Mouse (Mus musculus): ENCODE data around the gene Socs1. TPM values are rescaled to one million over a fixed set of nuclear protein-coding genes. Genes with fewer than 3 reads are reported as not detected.
A peak's percentile ranks its signal among the peaks of the same experiment; 100 is the strongest.

Gene Socs1
- polyA plus RNA-seq, 1 experiment from 2014 or later = 6.1 TPM

DNA sequence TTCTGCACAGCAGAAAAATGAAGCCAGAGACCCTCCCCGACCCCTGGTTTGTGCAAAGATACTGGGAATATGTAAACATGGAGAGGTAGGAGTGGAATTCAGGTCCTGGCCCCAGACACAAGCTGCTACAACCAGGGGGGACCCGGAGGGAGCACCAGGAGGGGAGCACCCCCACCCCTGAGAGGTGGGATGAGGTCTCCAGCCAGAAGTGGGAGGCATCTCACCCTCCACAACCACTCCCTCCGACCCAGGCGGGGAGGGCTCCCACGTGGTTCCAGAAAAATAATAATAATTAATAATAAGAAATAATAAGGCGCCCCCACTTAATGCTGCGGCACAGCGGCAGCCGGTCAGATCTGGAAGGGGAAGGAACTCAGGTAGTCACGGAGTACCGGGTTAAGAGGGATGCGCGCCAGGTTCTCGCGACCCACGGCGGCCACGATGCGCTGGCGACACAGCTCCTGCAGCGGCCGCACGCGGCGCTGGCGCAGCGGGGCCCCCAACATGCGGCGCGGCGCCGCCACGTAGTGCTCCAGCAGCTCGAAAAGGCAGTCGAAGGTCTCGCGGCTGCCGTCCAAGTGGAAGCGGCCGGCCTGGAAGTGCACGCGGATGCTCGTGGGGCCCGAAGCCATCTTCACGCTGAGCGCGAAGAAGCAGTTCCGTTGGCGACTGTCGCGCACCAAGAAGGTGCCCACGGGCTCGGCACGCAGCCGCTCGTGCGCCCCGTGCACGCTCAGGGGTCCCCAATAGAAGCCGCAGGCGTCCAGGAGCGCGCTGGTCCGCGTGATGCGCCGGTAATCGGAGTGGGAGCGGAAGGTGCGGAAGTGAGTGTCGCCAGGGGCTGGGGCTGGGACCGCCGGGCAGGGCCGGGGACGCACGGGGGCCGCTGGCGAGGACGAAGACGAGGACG, 1.2 kb downstream of the Socs1 start:
- Histone ChIP-seq H3K9ac (ENCODE audit: low read length) (peak overlapping the region; percentile 73), H3K27ac (ENCODE audit: low read depth) (peak overlapping the region; percentile 98; the same call in 1 of the 2 replicates), H3K4me1 (replicated peaks; ENCODE audit: control insufficient read depth, insufficient read depth, low read length) (peaks cover 32% of the 10 kb centered on the region), H3K36me3 (ENCODE audit: control insufficient read depth, insufficient read depth, low read length) (no peaks in the 10 kb centered on the region), H3K4me2 (ENCODE audit: low read length) (peak overlapping the region; percentile 99), H3K27me3 (replicated peaks; ENCODE audit: control insufficient read depth, insufficient read depth, low read length) (no peaks in the 10 kb centered on the region), H3K4me3 (ENCODE audit: low read depth, low read length) (peak overlapping the region; percentile 57), H3K9me3 (ENCODE audit: control insufficient read depth, low read length) (no peaks in the 10 kb centered on the region)
- WGBS = 2% methylated on average over 81 of the region's 81 CpGs
- DNase-seq (ENCODE audit: low spot score) (no peak), ATAC-seq (replicated peaks; ENCODE audit: low FRiP score, low TSS enrichment, low read depth) (peak; percentile 7; the same call in 1 of the 2 replicates)

DNA sequence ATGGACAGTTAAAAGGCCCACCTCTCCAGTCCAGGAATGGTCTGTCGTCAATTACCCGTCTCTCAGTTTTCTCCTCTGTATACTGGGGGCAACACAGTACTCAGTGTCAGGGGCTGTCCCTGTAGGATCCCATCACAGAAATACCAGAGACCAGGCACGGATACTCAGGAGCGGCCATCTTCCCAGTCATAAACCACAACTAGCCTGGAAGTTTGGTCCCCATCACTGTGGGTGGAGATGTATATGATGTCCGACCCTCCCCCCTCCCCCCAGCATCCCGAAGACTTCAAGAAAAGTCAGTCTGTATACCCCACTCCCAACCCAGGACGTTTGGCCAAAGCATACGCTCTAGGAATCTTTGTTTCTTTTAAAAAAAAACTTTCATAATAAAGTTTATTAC, 1.9 kb downstream of the Socs1 start:
- H3K4me1 ChIP-seq (replicated peaks; ENCODE audit: control insufficient read depth, insufficient read depth, low read length) = peaks cover 32% of the 10 kb centered on the region
- no peaks in the 10 kb centered on the region for H3K9me3 ChIP-seq (ENCODE audit: control insufficient read depth, low read length)
- no peak overlapping the region; the same call in 1 of the 2 replicates for H3K9ac ChIP-seq (ENCODE audit: low read length)
- no peaks in the 10 kb centered on the region for H3K36me3 ChIP-seq (ENCODE audit: control insufficient read depth, insufficient read depth, low read length)
- H3K27ac ChIP-seq (ENCODE audit: low read depth) = no peak overlapping the region
- WGBS = 46% methylated on average over 8 of the region's 8 CpGs
- ATAC-seq (replicated peaks; ENCODE audit: low FRiP score, low TSS enrichment, low read depth) (no peak), DNase-seq (ENCODE audit: low spot score) (no peak)
- H3K4me3 ChIP-seq (ENCODE audit: low read depth, low read length) = peak overlapping the region; percentile 57
- H3K4me2 ChIP-seq (ENCODE audit: low read length) = peak overlapping the region; percentile 99
- no peaks in the 10 kb centered on the region for H3K27me3 ChIP-seq (replicated peaks; ENCODE audit: control insufficient read depth, insufficient read depth, low read length)

DNA sequence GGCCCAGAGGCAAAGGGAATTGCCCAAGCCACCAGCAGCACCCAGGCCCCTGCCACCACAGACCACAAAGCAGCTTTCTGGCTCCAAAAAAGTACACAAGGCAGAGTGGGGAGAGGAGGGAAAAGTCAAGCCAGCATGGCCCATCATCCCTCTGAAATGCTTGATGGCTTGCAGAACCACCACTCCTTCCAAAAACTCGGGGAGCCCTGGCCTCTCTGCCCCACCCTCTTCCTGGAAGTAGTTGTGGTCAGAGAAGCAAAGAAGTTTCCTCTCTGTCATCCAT, 2.2 kb downstream of the Socs1 start:
- no peaks in the 10 kb centered on the region for H3K36me3 ChIP-seq (ENCODE audit: control insufficient read depth, insufficient read depth, low read length)
- peaks cover 32% of the 10 kb centered on the region for H3K4me1 ChIP-seq (replicated peaks; ENCODE audit: control insufficient read depth, insufficient read depth, low read length)
- 0 out of 2 replicates have a peak overlapping the region, but pooled peaks have one; percentile 11 for H3K9ac ChIP-seq (ENCODE audit: low read length)
- no peak overlapping the region for H3K27ac ChIP-seq (ENCODE audit: low read depth)
- H3K27me3 ChIP-seq (replicated peaks; ENCODE audit: control insufficient read depth, insufficient read depth, low read length) = no peaks in the 10 kb centered on the region
- H3K4me2 ChIP-seq (ENCODE audit: low read length) = peak overlapping the region; percentile 99
- ATAC-seq (replicated peaks; ENCODE audit: low FRiP score, low TSS enrichment, low read depth) (no peak), DNase-seq (ENCODE audit: low spot score) (no peak)
- WGBS = 25% methylated on average over 1 of the region's 1 CpGs
- no peak overlapping the region for H3K4me3 ChIP-seq (ENCODE audit: low read depth, low read length)
- H3K9me3 ChIP-seq (ENCODE audit: control insufficient read depth, low read length) = no peaks in the 10 kb centered on the region

DNA sequence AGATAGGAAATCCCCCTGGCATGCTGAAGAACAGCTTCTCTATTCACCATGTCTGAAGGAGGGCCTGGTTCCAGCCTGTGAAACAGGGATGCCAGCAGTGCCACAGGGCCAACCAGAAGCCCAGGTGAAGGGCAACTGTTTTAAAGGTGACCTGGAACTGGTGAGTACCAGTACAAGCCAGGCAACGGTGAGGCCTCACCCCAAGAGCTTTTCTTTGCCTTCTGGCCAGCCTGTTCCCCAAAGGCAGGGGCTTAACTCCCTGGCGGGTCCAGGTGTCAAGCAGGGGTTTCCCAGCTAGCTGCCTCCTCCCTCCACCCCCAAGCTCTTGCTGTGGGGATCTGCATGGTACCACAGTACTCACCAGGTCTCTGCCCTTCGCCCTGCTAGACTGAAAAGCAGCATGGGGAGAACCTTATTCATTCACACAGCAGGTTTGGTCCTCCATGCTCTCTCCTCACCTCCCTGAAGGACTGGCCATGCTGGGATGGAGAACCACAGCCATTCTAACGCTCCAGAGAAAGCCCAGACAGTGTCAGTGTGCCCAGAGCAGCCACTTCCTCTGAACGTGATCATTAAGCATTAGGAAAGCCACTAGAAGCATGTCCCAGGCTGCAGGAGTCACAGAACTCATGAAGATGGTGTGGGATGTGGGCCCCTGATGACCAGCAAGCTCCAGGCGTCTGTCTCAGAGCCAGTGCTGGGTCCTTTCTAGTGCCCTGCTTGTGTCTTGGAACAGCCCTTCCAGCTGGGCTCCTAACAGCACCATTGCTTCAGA, 2.8 kb downstream of the Socs1 start:
- Histone ChIP-seq H3K36me3 (ENCODE audit: control insufficient read depth, insufficient read depth, low read length) (no peaks in the 10 kb centered on the region), H3K9ac (ENCODE audit: low read length) (0 out of 2 replicates have a peak overlapping the region, but pooled peaks have one; percentile 11), H3K9me3 (ENCODE audit: control insufficient read depth, low read length) (no peaks in the 10 kb centered on the region), H3K4me2 (ENCODE audit: low read length) (peak overlapping the region; percentile 99), H3K27ac (ENCODE audit: low read depth) (no peak overlapping the region), H3K27me3 (replicated peaks; ENCODE audit: control insufficient read depth, insufficient read depth, low read length) (no peaks in the 10 kb centered on the region), H3K4me1 (replicated peaks; ENCODE audit: control insufficient read depth, insufficient read depth, low read length) (peaks cover 32% of the 10 kb centered on the region), H3K4me3 (ENCODE audit: low read depth, low read length) (no peak overlapping the region)
- WGBS = 58% methylated on average over 6 of the region's 6 CpGs
- ATAC-seq (replicated peaks; ENCODE audit: low FRiP score, low TSS enrichment, low read depth) = no peak
- DNase-seq (ENCODE audit: low spot score) = no peak

DNA sequence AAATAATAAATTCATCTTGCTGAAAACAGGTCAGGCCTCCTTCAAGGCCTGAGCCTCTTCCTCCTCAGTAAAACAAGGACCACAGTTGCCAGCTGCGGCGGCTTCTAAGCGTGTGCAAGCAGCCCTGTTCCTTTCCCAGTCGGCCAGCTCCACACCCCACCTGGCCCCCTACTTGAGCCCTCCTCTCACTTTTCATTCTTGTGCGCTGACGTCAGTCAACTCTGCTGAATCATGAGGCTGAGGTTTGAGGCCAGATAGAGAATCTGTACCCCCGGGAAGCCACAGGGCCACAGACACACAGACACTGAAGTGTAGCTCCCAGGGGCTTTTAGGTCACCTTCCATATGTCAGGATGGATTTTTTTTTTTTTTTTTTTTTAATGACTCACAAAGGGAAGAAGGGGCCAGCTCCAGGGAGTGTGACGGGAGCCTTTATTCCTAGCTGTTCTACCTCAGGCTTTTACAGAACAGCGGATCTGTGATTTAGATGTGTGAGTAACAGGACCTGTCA, 3.4 kb downstream of the Socs1 start:
- H3K4me2 ChIP-seq (ENCODE audit: low read length) = no peak overlapping the region
- H3K27ac ChIP-seq (ENCODE audit: low read depth) = no peak overlapping the region
- no peaks in the 10 kb centered on the region for H3K27me3 ChIP-seq (replicated peaks; ENCODE audit: control insufficient read depth, insufficient read depth, low read length)
- no peak for ATAC-seq (replicated peaks; ENCODE audit: low FRiP score, low TSS enrichment, low read depth)
- no peak overlapping the region for H3K4me3 ChIP-seq (ENCODE audit: low read depth, low read length)
- no peaks in the 10 kb centered on the region for H3K9me3 ChIP-seq (ENCODE audit: control insufficient read depth, low read length)
- WGBS = 54% methylated on average over 9 of the region's 9 CpGs
- no peaks in the 10 kb centered on the region for H3K36me3 ChIP-seq (ENCODE audit: control insufficient read depth, insufficient read depth, low read length)
- no peak overlapping the region for H3K9ac ChIP-seq (ENCODE audit: low read length)
- DNase-seq (ENCODE audit: low spot score) = no peak
- peaks cover 32% of the 10 kb centered on the region for H3K4me1 ChIP-seq (replicated peaks; ENCODE audit: control insufficient read depth, insufficient read depth, low read length)

DNA sequence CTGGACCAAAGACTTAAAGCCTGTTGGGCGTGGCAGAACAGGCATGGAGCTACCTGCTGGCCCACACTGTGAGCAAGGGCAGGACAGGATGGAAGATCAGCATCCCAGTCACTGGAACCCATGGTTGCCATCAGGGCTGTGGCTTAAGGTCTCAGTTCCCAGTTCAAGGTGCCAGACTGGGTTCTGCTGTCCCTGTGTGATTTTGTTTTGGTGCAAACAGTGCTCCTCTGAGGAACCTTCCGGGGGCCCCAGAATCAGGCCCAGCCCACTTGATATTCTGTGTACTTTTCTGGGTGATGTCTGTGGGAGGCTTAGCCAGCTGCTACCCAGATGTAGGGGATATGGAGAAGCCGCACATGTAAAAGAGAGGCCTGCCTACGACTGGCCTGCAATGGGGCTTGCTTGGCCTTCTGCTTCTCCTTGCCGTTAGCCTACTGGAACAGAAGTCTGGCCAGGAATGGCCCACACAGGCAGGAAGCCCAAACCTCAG, 4.7 kb downstream of the Socs1 start:
- H3K4me3 ChIP-seq (ENCODE audit: low read depth, low read length) = no peak overlapping the region
- WGBS = 63% methylated on average over 5 of the region's 5 CpGs
- H3K4me2 ChIP-seq (ENCODE audit: low read length) = no peak overlapping the region
- peaks cover 29% of the 10 kb centered on the region for H3K4me1 ChIP-seq (replicated peaks; ENCODE audit: control insufficient read depth, insufficient read depth, low read length)
- no peak for ATAC-seq (replicated peaks; ENCODE audit: low FRiP score, low TSS enrichment, low read depth)
- DNase-seq (ENCODE audit: low spot score) = no peak
- no peaks in the 10 kb centered on the region for H3K36me3 ChIP-seq (ENCODE audit: control insufficient read depth, insufficient read depth, low read length)
- no peak overlapping the region for H3K9ac ChIP-seq (ENCODE audit: low read length)
- no peak overlapping the region for H3K27ac ChIP-seq (ENCODE audit: low read depth)
- no peaks in the 10 kb centered on the region for H3K9me3 ChIP-seq (ENCODE audit: control insufficient read depth, low read length)
- H3K27me3 ChIP-seq (replicated peaks; ENCODE audit: control insufficient read depth, insufficient read depth, low read length) = no peaks in the 10 kb centered on the region

DNA sequence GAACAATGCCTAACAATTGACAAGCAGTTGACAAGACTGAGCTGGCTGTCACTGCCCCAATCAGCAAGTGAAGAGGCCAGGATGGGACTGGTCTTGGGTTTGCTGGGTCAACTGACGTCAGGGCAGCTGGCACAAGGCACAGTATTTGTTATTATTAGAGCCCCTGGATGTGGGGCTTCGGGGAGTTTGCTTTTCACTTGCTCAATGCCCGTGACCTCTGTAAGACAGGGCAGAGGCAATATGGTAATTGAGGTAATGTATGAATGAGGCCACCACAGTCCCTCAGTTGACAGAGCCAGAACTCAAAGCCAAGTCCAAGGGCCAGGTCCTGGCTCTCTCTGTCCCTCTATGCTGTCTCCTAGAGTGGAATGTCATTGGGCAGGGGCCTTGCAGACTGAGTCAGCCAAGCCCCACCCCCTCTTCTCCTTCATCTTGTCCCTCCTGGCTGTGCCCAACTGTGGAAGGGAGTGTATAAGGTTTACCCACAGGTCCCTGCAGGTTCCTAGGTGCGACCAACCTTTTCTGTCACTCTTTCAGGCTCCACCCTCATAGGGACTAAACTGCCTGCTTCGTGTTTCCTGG, 7.7 kb downstream of the Socs1 start:
- 70% methylated on average over 5 of the region's 5 CpGs for WGBS
- no peak for DNase-seq (ENCODE audit: low spot score)
- ATAC-seq (replicated peaks; ENCODE audit: low FRiP score, low TSS enrichment, low read depth) = no peak
- Histone ChIP-seq H3K27me3 (replicated peaks; ENCODE audit: control insufficient read depth, insufficient read depth, low read length) (no peaks in the 10 kb centered on the region), H3K4me1 (replicated peaks; ENCODE audit: control insufficient read depth, insufficient read depth, low read length) (peaks cover 17% of the 10 kb centered on the region), H3K9me3 (ENCODE audit: control insufficient read depth, low read length) (no peaks in the 10 kb centered on the region), H3K9ac (ENCODE audit: low read length) (no peak overlapping the region), H3K4me2 (ENCODE audit: low read length) (no peak overlapping the region), H3K4me3 (ENCODE audit: low read depth, low read length) (no peak overlapping the region), H3K27ac (ENCODE audit: low read depth) (no peak overlapping the region), H3K36me3 (ENCODE audit: control insufficient read depth, insufficient read depth, low read length) (no peaks in the 10 kb centered on the region)

DNA sequence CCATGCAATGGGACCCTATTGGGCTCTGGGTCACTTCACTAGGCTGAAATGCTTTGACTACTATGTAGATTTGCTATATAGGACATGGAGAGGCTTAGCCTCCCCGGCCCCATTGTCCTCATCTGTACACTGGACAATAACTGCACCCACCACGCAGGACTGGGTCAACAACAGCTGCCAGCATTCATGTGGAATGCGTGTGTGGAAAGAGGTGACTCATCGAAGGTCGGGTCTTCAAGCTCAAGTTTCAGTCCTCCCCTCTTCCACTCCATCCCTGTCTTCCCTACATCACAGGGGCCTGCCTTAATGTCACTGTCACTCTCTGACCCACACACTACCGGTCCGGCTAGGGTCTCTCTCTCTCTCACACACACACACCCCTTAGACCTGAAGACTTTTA, 9.0 kb downstream of the Socs1 start:
- H3K27me3 ChIP-seq (replicated peaks; ENCODE audit: control insufficient read depth, insufficient read depth, low read length) = no peaks in the 10 kb centered on the region
- H3K4me3 ChIP-seq (ENCODE audit: low read depth, low read length) = no peak overlapping the region
- no peak overlapping the region for H3K4me2 ChIP-seq (ENCODE audit: low read length)
- 0 out of 2 replicates have a peak, but pooled peaks cover 8% of the 10 kb centered on the region for H3K4me1 ChIP-seq (replicated peaks; ENCODE audit: control insufficient read depth, insufficient read depth, low read length)
- no peaks in the 10 kb centered on the region for H3K9me3 ChIP-seq (ENCODE audit: control insufficient read depth, low read length)
- H3K9ac ChIP-seq (ENCODE audit: low read length) = no peak overlapping the region
- no peak overlapping the region for H3K27ac ChIP-seq (ENCODE audit: low read depth)
- no peak for DNase-seq (ENCODE audit: low spot score)
- WGBS = 50% methylated on average over 7 of the region's 7 CpGs
- H3K36me3 ChIP-seq (ENCODE audit: control insufficient read depth, insufficient read depth, low read length) = no peaks in the 10 kb centered on the region
- ATAC-seq (replicated peaks; ENCODE audit: low FRiP score, low TSS enrichment, low read depth) = no peak
